Mouse (Mus musculus): Measurements from ENCODE around the gene Rpusd1.

- TF ChIP-seq CTCF (IDR thresholded peaks at IDR 0.05; ENCODE audit: control insufficient read depth, insufficient read depth, insufficient read length) (no peak), MYOD1 (IDR thresholded peaks at IDR 0.05; ENCODE audit: control insufficient read depth, insufficient read length, low read depth) (no peak), CEBPB (IDR thresholded peaks at IDR 0.05; ENCODE audit: low read depth) (no peak), FOSL1 (IDR thresholded peaks at IDR 0.05; ENCODE audit: insufficient read depth, low read length, poor library complexity, severe bottlenecking) (no peak), MYOG (IDR thresholded peaks at IDR 0.05; ENCODE audit: control insufficient read depth, extremely low read depth, insufficient read length) (no peak)
Measured at GRCm38 (mm10) chr17:25679818-25680217, 47.7 kb upstream of the Rpusd1 start.

Measured in C2C12 (cell line).